Mouse (Mus musculus) forebrain, postnatal 0 days (tissue): ENCODE data around the gene Chil1. TPM values are rescaled to one million over a fixed set of nuclear protein-coding genes. Genes with fewer than 3 reads are reported as not detected.

ENCODE experiments used
- ATAC-seq: fragments of 200-750 bp; cut with Nextera tagmentation; 2 replicates; pipeline ENCODE4 v1.8.0; 2017; ENCODE audit warnings: mild to moderate bottlenecking, moderate library complexity
- DNase-seq: peaks from one replicate; pipeline ENCODE4 v3.0.0-alpha.2; 2015
- H3K27ac ChIP-seq: fragments of 300-500 bp; sonication (generic); 2 replicates; pipeline ENCODE4 v1.5.1; 2014; ENCODE audit warnings: low read depth, mild to moderate bottlenecking, antibody characterized with exemption, low read length, moderate library complexity, mixed read lengths
- H3K27me3 ChIP-seq: fragments of 300-500 bp; sonication (generic); 2 replicates; pipeline ENCODE4 v1.6.1; 2014; ENCODE audit warnings: mild to moderate bottlenecking, low read length, mixed read lengths; ENCODE audit not compliant: insufficient read depth
- H3K36me3 ChIP-seq: fragments of 300-500 bp; sonication (generic); 2 replicates; pipeline ENCODE4 v1.6.1; 2014; ENCODE audit warnings: mild to moderate bottlenecking, moderate library complexity; ENCODE audit not compliant: insufficient read depth
- H3K4me1 ChIP-seq: fragments of 300-500 bp; sonication (generic); 2 replicates; pipeline ENCODE4 v1.6.1; 2014; ENCODE audit warnings: antibody characterized with exemption; ENCODE audit not compliant: insufficient read depth
- H3K4me2 ChIP-seq: fragments of 300-500 bp; sonication (generic); 2 replicates; pipeline ENCODE4 v1.6.1; 2014; ENCODE audit warnings: low read depth, mild to moderate bottlenecking, moderate library complexity
- H3K4me3 ChIP-seq: fragments of 300-500 bp; sonication (generic); 2 replicates; pipeline ENCODE4 v1.5.1; 2014; ENCODE audit warnings: low read depth, low read length, mixed read lengths
- H3K9ac ChIP-seq: fragments of 300-500 bp; sonication (generic); 2 replicates; pipeline ENCODE4 v1.6.1; 2014; ENCODE audit warnings: mild to moderate bottlenecking
- H3K9me3 ChIP-seq: fragments of 300-500 bp; sonication (generic); 2 replicates; pipeline ENCODE4 v1.6.1; 2016; ENCODE audit warnings: low read length
- CTCF ChIP-seq: sonication (generic); IDR thresholded peaks from 2 replicates; pipeline ENCODE4 v1.5.1; 2016; ENCODE audit warnings: antibody characterized with exemption, control low read depth, low read depth
- WGBS: fragments of 180-500 bp; shearing (Covaris S2); extraction: QIAGEN DNeasy Blood & Tissue Kit; methylation state at CpG from one replicate; pipeline ENCODE4 v1.1.7; 2014; 5-methylcytosine and 5-hydroxymethylcytosine counted together
- polyA plus RNA-seq: library from polyadenylated mRNA; unstranded; fragments of >200 nt; fragmentation: Nextera tagmentation; extraction: Ambion mirVana; gene quantifications from 2 replicates; pipeline ENCODE4 v1.2.1, GENCODE M21; 2015
- total RNA-seq: library from RNA; depleted of rRNA; stranded (reverse); fragments of >200 nt; gene quantifications from 2 replicates; pipeline ENCODE4 v1.2.3, GENCODE M21; 2014

The Chil1 gene
- total and polyA plus RNA-seq, 2 experiments from 2014 or later: 0.38 to 4.1 TPM

DNA sequence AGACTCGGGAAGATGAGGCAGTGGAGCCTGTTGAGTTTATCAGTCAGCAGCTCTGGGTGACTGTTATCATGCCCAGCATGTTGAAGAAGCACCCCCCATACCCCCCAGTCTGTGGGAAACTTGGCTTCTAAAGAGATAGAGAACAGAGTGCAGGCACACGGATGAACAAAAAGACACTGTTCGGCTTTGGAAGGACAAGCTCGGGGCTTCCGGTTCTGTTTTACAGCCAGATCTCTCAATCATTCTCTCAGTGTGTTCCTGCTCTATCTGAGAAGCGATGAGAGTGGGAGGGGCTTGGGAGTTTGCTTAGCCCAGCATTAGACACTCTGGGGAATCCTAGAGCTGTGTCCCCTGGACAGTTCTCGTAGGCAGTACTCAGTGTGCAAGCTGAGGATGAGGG is 31.4 kb downstream of the Chil1 start:
- no peaks in the 10 kb centered on the region for H3K36me3 ChIP-seq
- H3K27ac ChIP-seq: no peak overlapping the region
- H3K4me2 ChIP-seq: no peak overlapping the region
- DNase-seq (no peak), ATAC-seq (peak; percentile 40; the same call in 1 of the 2 replicates)
- TF ChIP-seq CTCF: no peak
- no peak overlapping the region for H3K4me3 ChIP-seq
- H3K4me1 ChIP-seq: 0 out of 2 replicates have a peak, but pooled peaks cover 4% of the 10 kb centered on the region
- 68% methylated on average over 7 of the region's 7 CpGs for WGBS
- H3K27me3 ChIP-seq: no peaks in the 10 kb centered on the region
- H3K9ac ChIP-seq: no peak overlapping the region
- no peaks in the 10 kb centered on the region for H3K9me3 ChIP-seq

DNA sequence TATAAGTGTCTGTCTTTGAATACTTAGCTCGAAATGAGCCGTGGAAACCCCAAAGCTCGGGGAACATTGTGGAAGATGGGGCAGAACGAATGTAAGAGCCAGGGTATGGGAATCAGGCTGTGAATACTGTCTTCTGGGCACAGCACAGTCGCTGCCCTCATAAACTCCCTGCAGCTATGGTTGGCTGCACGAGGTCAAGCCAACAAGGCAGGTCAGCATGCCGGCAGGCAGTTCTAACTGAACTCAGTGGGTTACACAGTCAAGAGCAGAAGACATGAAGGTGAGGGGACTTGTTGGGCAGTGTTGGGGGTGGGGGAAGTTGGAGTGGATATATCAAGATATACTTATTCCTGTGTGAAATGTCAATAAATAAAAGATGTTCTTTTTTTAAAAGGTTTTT is 33.1 kb downstream of the Chil1 start:
- H3K4me1 ChIP-seq: 0 out of 2 replicates have a peak, but pooled peaks cover 4% of the 10 kb centered on the region
- no peaks in the 10 kb centered on the region for H3K9me3 ChIP-seq
- no peak overlapping the region for H3K27ac ChIP-seq
- H3K4me2 ChIP-seq: no peak overlapping the region
- no peak for ATAC-seq
- H3K27me3 ChIP-seq: no peaks in the 10 kb centered on the region
- DNase-seq: no peak
- WGBS: 67% methylated on average over 7 of the region's 7 CpGs
- no peak overlapping the region for H3K9ac ChIP-seq
- no peak for TF ChIP-seq CTCF
- no peak overlapping the region for H3K4me3 ChIP-seq
- no peaks in the 10 kb centered on the region for H3K36me3 ChIP-seq

DNA sequence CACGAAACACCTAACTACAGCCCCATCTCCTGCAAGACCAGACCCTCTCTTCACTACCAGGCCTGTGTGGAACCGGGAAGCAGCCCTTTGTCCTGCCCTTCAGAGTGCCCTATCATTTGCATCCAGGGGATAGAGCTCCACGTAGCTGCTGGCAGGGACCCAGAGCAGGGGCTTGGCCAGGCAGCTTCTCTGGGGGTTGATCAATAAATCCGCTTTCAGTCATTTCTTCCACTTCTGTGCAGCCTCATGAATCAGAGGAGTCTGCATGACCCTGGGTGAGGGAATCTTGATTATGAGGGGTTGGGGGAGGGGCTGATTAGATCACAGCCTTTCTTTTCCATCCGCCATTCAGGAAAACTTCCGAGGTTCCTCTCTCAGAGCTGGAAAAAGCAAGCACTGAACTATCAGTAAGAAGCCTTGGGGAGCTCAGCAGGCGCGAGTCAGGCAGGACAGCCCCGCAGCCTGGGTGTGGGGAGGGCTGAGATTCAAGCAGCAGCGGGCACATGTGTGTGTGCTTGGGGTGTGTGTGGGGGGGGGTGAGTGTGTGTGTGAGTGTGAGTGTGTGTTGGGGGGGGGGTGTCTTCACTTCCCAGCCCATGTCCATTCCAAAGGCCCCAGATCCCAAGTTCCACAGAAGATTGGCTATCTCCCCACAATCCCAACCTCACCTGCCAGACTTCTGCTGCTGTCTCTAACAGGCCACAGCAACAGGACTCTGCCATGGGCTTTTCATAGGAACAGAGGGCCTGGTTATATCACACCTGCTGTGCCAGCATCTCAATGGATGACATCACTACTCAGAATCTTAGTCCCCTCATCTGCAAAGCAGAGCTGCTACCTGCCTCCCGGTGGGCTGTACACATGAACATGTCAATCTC is 34.0 kb downstream of the Chil1 start:
- H3K4me2 ChIP-seq: no peak overlapping the region
- ATAC-seq (peak; percentile 21; the same call in 1 of the 2 replicates), DNase-seq (no peak)

DNA sequence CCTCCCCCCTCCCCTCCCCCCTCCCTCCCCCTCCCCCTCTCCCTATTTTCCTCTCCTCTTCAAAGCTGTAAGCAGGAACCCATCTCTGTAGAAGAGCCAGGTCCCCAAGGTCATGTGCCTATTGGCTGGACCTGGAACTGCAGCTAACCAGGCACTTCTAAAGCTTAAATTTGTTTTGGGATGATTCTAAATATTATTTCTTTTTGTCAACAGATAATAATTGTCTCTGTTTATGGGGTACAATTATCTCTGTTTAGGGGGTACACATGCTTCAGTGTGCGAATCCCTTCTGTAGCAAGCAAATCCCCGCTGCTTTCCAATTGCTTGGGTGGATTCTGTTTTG is 34.6 kb downstream of the Chil1 start:
- no peak for TF ChIP-seq CTCF
- Histone ChIP-seq H3K36me3 (no peaks in the 10 kb centered on the region), H3K4me2 (no peak overlapping the region), H3K4me3 (no peak overlapping the region), H3K9ac (no peak overlapping the region), H3K27me3 (no peaks in the 10 kb centered on the region), H3K4me1 (0 out of 2 replicates have a peak, but pooled peaks cover 4% of the 10 kb centered on the region), H3K27ac (no peak overlapping the region), H3K9me3 (no peaks in the 10 kb centered on the region)
- DNase-seq: no peak
- 95% methylated on average over 2 of the region's 2 CpGs for WGBS
- no peak for ATAC-seq

More for the DNA sequence above, 34.0 kb downstream of the Chil1 start:
- Histone ChIP-seq H3K9ac (peak overlapping the region; percentile 31; the same call in 1 of the 2 replicates), H3K9me3 (no peaks in the 10 kb centered on the region), H3K4me3 (no peak overlapping the region), H3K36me3 (no peaks in the 10 kb centered on the region), H3K27me3 (no peaks in the 10 kb centered on the region), H3K27ac (no peak overlapping the region), H3K4me1 (0 out of 2 replicates have a peak, but pooled peaks cover 4% of the 10 kb centered on the region)
- WGBS: 16% methylated on average over 11 of the region's 11 CpGs
- no peak for TF ChIP-seq CTCF

DNA sequence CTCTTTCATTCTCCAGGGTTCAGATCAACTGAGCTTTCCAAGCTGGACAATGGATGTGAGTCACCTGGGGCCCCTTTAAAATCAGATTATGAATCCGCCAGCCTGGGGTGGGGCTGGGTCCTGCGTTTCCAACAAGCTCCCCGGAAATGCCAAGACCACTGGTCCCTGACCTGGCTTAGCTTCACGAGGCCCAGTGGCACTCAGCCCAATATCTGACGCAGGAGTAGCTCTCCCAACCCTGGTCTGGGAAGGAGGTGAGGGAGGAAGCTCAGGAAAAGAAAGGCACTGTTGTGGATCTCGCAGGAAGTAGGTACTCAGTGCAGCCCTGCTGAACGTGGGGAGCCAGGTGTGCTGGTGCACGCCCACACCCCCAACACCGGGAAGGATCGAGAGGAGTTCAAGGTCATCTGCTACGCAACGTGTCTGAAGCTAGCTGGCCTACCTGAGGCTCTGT is 35.1 kb downstream of the Chil1 start:
- 65% methylated on average over 12 of the region's 12 CpGs for WGBS

DNA sequence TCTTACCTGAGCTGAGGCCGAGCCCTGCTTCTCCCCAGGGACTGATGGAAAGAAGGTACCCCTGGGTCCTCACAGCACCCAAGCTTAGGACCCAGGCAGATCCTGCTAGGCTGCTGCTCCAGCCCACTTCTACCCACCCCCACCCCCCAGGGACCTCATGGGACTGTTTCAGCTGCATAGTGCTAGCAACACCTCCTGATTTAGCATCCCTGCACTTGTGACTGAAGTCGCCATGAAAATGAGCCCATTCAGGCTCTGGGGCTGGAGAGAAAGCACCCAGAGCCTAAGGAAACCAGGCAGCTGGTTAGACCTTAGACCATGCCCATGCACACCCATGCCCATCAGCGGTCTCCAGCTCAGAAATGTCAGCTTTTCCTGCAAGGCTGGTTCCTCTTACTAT is 36.0 kb downstream of the Chil1 start:
- no peak overlapping the region for H3K9ac ChIP-seq
- no peak overlapping the region for H3K4me2 ChIP-seq
- ATAC-seq (no peak), DNase-seq (no peak)
- 0 out of 2 replicates have a peak, but pooled peaks cover 4% of the 10 kb centered on the region for H3K4me1 ChIP-seq
- WGBS: 82% methylated on average over 3 of the region's 3 CpGs
- no peaks in the 10 kb centered on the region for H3K36me3 ChIP-seq
- no peak overlapping the region for H3K27ac ChIP-seq
- H3K9me3 ChIP-seq: no peaks in the 10 kb centered on the region
- no peaks in the 10 kb centered on the region for H3K27me3 ChIP-seq
- no peak for TF ChIP-seq CTCF
- H3K4me3 ChIP-seq: no peak overlapping the region

More for the DNA sequence above, 35.1 kb downstream of the Chil1 start:
- Histone ChIP-seq H3K4me1 (0 out of 2 replicates have a peak, but pooled peaks cover 4% of the 10 kb centered on the region), H3K9me3 (no peaks in the 10 kb centered on the region), H3K4me2 (no peak overlapping the region), H3K4me3 (no peak overlapping the region), H3K27ac (no peak overlapping the region), H3K36me3 (no peaks in the 10 kb centered on the region), H3K27me3 (no peaks in the 10 kb centered on the region), H3K9ac (no peak overlapping the region)
- ATAC-seq (no peak), DNase-seq (no peak)
- no peak for TF ChIP-seq CTCF

DNA sequence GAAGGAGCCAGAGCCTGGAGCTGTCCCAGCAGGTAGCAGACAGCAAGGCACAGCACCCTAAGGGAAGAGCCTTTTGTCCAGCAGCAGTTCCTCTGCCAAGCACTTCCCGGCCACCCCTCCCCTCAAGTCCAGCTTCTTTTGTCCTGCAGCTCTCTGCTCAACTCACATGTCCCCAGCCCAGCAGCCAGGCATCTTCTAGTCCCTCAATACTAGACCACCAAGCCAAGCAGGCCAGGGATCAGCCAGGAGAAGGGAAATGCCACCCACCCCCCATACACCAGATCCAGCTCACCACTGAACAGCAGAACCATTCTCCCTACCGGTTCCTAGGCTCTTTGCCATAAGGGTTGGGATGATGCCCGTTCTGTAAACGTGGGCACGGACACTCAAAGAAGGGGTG is 37.6 kb downstream of the Chil1 start:
- H3K4me3 ChIP-seq: no peak overlapping the region
- ATAC-seq: no peak
- H3K4me2 ChIP-seq: no peak overlapping the region
- no peaks in the 10 kb centered on the region for H3K36me3 ChIP-seq
- no peak overlapping the region for H3K9ac ChIP-seq
- no peaks in the 10 kb centered on the region for H3K9me3 ChIP-seq
- H3K4me1 ChIP-seq: 0 out of 2 replicates have a peak, but pooled peaks cover 4% of the 10 kb centered on the region
- no peaks in the 10 kb centered on the region for H3K27me3 ChIP-seq
- 37% methylated on average over 5 of the region's 5 CpGs for WGBS
- no peak for DNase-seq
- no peak for TF ChIP-seq CTCF
- H3K27ac ChIP-seq: no peak overlapping the region
